Mouse (Mus musculus): Measurements from ENCODE around the gene Rapgef4.

DNA sequence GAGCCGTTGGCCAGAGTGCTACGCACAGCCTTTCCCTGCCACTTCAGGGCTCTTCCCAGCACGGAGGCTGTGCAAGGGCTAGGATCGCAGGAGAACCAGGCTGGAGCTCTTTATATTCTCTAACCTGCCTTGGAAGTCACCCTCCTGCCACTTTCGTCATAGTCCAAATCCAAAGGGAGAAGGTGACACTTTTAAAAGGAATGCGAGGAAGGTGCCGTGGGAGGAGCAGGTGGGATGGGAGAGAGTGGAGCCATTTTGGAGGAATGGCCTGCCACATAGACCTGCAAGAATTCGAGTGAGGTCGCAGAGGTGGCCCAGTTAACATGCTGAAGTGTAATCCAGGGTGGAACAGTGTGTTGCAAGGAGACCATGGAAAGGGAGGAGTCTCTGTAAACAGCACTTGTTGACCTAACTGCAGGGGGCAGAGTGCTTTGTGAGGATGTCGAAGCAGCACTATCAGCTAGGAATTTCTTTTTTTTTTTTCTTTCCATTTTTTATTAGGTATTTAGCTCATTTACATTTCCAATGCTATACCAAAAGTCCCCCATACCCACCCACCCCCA lies 94.0 kb downstream of the Rapgef4 start:
- no peak for TF ChIP-seq CTCF (IDR thresholded peaks at IDR 0.05; ENCODE audit: control insufficient read depth, insufficient read depth, insufficient read length)
- no peak for TF ChIP-seq MYOG (IDR thresholded peaks at IDR 0.05; ENCODE audit: control insufficient read depth, extremely low read depth, insufficient read length)
- no peak for TF ChIP-seq MAX (IDR thresholded peaks at IDR 0.05)
- no peak for TF ChIP-seq USF1 (IDR thresholded peaks at IDR 0.05; ENCODE audit: low read depth)
